Mouse (Mus musculus): Measurements from ENCODE around the gene Cracr2b.

Cracr2b gene

GRCm38 (mm10) chr7:141454967-141455551 lies 5.8 kb upstream of the Cracr2b start, which contains the start of gene Pnpla2:
TSS of gene Pnpla2 (plus strand) at chr7:141455198.
- peak; percentile 91 for DNase-seq (ENCODE audit: low spot score)

GRCm38 (mm10) chr7:141455610-141456314 lies 5.1 kb upstream of the Cracr2b start:
- DNase-seq (ENCODE audit: low spot score): peak; percentile 65

GRCm38 (mm10) chr7:141456739-141457138 lies 4.2 kb upstream of the Cracr2b start:
- DNase-seq (ENCODE audit: low spot score): no peak

GRCm38 (mm10) chr7:141457236-141457635 lies 3.7 kb upstream of the Cracr2b start:
- no peak for DNase-seq (ENCODE audit: low spot score)

- no peak for DNase-seq (ENCODE audit: low spot score)
Measured at GRCm38 (mm10) chr7:141457986-141458660, 2.8 kb upstream of the Cracr2b start.

GRCm38 (mm10) chr7:141458661-141459060 lies 2.2 kb upstream of the Cracr2b start:
- no peak for DNase-seq (ENCODE audit: low spot score)

GRCm38 (mm10) chr7:141459301-141459711 lies 1.6 kb upstream of the Cracr2b start:
- no peak for DNase-seq (ENCODE audit: low spot score)

- no peak for DNase-seq (ENCODE audit: low spot score)
Measured at GRCm38 (mm10) chr7:141460001-141460390, 898 bp upstream of the Cracr2b start.

- DNase-seq (ENCODE audit: low spot score): no peak
Measured at GRCm38 (mm10) chr7:141461521-141462332, 833 bp downstream of the Cracr2b start.

- DNase-seq (ENCODE audit: low spot score): no peak
Measured at GRCm38 (mm10) chr7:141462333-141462821, 1.5 kb downstream of the Cracr2b start.

- no peak for DNase-seq (ENCODE audit: low spot score)
Measured at GRCm38 (mm10) chr7:141463824-141464602, 3.1 kb downstream of the Cracr2b start.

- no peak for DNase-seq (ENCODE audit: low spot score)
Measured at GRCm38 (mm10) chr7:141464603-141465201, 3.8 kb downstream of the Cracr2b start.

- DNase-seq (ENCODE audit: low spot score): no peak
Measured at GRCm38 (mm10) chr7:141465388-141466044, 4.6 kb downstream of the Cracr2b start.

- no peak for DNase-seq (ENCODE audit: low spot score)
Measured at GRCm38 (mm10) chr7:141466045-141466394, 5.1 kb downstream of the Cracr2b start.

- DNase-seq (ENCODE audit: low spot score): no peak
Measured at GRCm38 (mm10) chr7:141466607-141467148, 5.8 kb downstream of the Cracr2b start.

- peak; percentile 72 for DNase-seq (ENCODE audit: low spot score)
Measured at GRCm38 (mm10) chr7:141467230-141468030, 6.5 kb downstream of the Cracr2b start, which contains the start of gene Cd151. TSS of gene Cd151 (plus strand) at chr7:141467392.

GRCm38 (mm10) chr7:141468164-141468521 lies 7.2 kb downstream of the Cracr2b start:
- no peak for DNase-seq (ENCODE audit: low spot score)

- no peak for DNase-seq (ENCODE audit: low spot score)
Measured at GRCm38 (mm10) chr7:141468522-141469211, 7.8 kb downstream of the Cracr2b start.

GRCm38 (mm10) chr7:141469352-141469751 lies 8.5 kb downstream of the Cracr2b start:
- DNase-seq (ENCODE audit: low spot score): no peak
